Comparison of ENCODE assay signal across 21 mouse cellular contexts in the genomic region with DNA sequence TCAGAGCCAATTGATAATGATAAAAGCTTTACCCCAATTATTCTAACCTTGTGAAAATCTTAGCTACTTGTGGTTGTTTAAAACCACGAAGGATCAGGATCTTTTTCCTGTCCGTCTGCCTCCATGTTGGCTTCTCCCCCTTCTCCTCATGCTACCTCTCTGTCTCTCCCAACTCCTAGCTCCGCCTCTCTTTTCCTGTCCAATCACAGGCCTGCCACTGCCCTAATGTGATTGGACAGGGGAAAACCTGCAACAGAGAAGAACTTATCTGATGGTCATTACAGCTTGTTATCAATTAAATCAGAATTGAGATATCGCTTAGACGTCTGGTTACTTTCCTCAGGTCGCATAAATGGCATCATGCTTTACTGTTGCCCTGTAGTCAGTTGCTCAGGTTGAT. TPM values are rescaled to one million over a fixed set of nuclear protein-coding genes. Genes with fewer than 3 reads are reported as not detected.
A peak's percentile ranks its signal among the peaks of the same experiment; 100 is the strongest.
DNase-seq lines count a peak whose midpoint lies in the region; ATAC-seq and TF ChIP-seq lines count a peak whose summit lies in the region.
"Had no signal": no experiment of that assay in that cellular context is flagged by ENCODE, and none has a peak within 500 bp of the region (broad histone marks: within the 10 kb centered on the region; RNA-seq: fewer than 3 reads in every experiment).

No protein-coding gene starts in this region.

- no peaks in the 10 kb centered on the region for H3K9me3 ChIP-seq in E14TG2a.4 (ENCODE audit: low read length)
- H3K9me3 ChIP-seq in liver, embryonic 12.5 days (replicated peaks): no peaks in the 10 kb centered on the region
- H3K9me3 ChIP-seq in forebrain, embryonic 14.5 days (replicated peaks; ENCODE audit: control insufficient read depth, low read length): no peaks in the 10 kb centered on the region
- H3K9me3 ChIP-seq: embryonic facial prominence, embryonic 10.5 days; embryonic facial prominence, embryonic 12.5 days; forebrain, embryonic 13.5 days; G1E had no signal

- no peak overlapping the region for H3K27ac ChIP-seq in liver, embryonic 12.5 days
- no peak overlapping the region for H3K27ac ChIP-seq in forebrain, embryonic 14.5 days (ENCODE audit: low read depth, low read length)
- H3K27ac ChIP-seq: embryonic facial prominence, embryonic 10.5 days; embryonic facial prominence, embryonic 12.5 days; forebrain, embryonic 13.5 days had no signal

- peaks cover 3% of the 10 kb centered on the region for H3K4me1 ChIP-seq in E14TG2a.4 (replicated peaks; ENCODE audit: low read depth, low read length)
- H3K4me1 ChIP-seq in liver, embryonic 12.5 days: peaks cover 12% of the 10 kb centered on the region
- H3K4me1 ChIP-seq in forebrain, embryonic 14.5 days (ENCODE audit: control insufficient read depth, insufficient read depth, low read length): no peaks in the 10 kb centered on the region
- H3K4me1 ChIP-seq: embryonic facial prominence, embryonic 12.5 days had no signal

- H3K9ac ChIP-seq in liver, embryonic 12.5 days: no peak overlapping the region
- H3K9ac ChIP-seq in forebrain, embryonic 14.5 days (ENCODE audit: low read length): no peak overlapping the region
- H3K9ac ChIP-seq: embryonic facial prominence, embryonic 12.5 days; forebrain, embryonic 13.5 days had no signal

- no peak for ATAC-seq in granulocyte monocyte progenitor cell, adult 5-6 weeks (replicated peaks; ENCODE audit: poor library complexity, severe bottlenecking)
- ATAC-seq in liver, embryonic 12.5 days: no peak
- no peak for ATAC-seq in forebrain, embryonic 14.5 days
- ATAC-seq: activated CD4-positive, CD25-positive, alpha-beta regulatory T cell, adult 4 months; forebrain, embryonic 13.5 days; forebrain, embryonic 16.5 days; Patski had no signal

- H3K36me3 ChIP-seq in E14TG2a.4 (ENCODE audit: insufficient read depth, low read length): no peaks in the 10 kb centered on the region
- no peaks in the 10 kb centered on the region for H3K36me3 ChIP-seq in liver, embryonic 12.5 days
- no peaks in the 10 kb centered on the region for H3K36me3 ChIP-seq in forebrain, embryonic 14.5 days (ENCODE audit: control insufficient read depth, insufficient read depth, low read length)
- H3K36me3 ChIP-seq: embryonic facial prominence, embryonic 10.5 days; embryonic facial prominence, embryonic 12.5 days had no signal

- peak; percentile 46 for DNase-seq in ES-CJ7 (ENCODE audit: low read depth, low spot score)
- DNase-seq in R1 (ENCODE audit: low read depth, low spot score): peak; percentile 89
- no peak for DNase-seq in forebrain, embryonic 14.5 days (ENCODE audit: low spot score)
- DNase-seq: adrenal gland, adult 8-10 months; adrenal gland, postnatal 14 days; adrenal gland, postnatal 36 days; cerebellum, adult 11-12 months; cerebellum, adult 2 months; cerebellum, adult 9-10 months; cerebellum, postnatal 10 days; cerebellum, postnatal 25 days had no signal

- WGBS in liver, embryonic 12.5 days (ENCODE audit: insufficient replicate concordance): 79% methylated on average over 6 of the region's 6 CpGs
- whole genome bisulfite sequencing in forebrain, embryonic 14.5 days: 89% methylated on average over 6 of the region's 6 CpGs

- peak overlapping the region; percentile 56 for H3K4me3 ChIP-seq in E14TG2a.4 (replicated peaks; ENCODE audit: low read length)
- no peak overlapping the region for H3K4me3 ChIP-seq in liver, embryonic 12.5 days
- no peak overlapping the region for H3K4me3 ChIP-seq in forebrain, embryonic 14.5 days (ENCODE audit: low read depth, low read length)
- H3K4me3 ChIP-seq: embryonic facial prominence, embryonic 10.5 days; embryonic facial prominence, embryonic 12.5 days; forebrain, embryonic 13.5 days had no signal

- no peak overlapping the region for H3K4me2 ChIP-seq in liver, embryonic 12.5 days
- H3K4me2 ChIP-seq in forebrain, embryonic 14.5 days (ENCODE audit: low read length): no peak overlapping the region
- H3K4me2 ChIP-seq: embryonic facial prominence, embryonic 12.5 days; forebrain, embryonic 13.5 days had no signal

- no peaks in the 10 kb centered on the region for H3K27me3 ChIP-seq in E14TG2a.4 (ENCODE audit: insufficient read depth, low read length)
- no peaks in the 10 kb centered on the region for H3K27me3 ChIP-seq in liver, embryonic 12.5 days (replicated peaks)
- H3K27me3 ChIP-seq in forebrain, embryonic 14.5 days (replicated peaks; ENCODE audit: control insufficient read depth, insufficient read depth, low read length): no peaks in the 10 kb centered on the region
- H3K27me3 ChIP-seq: embryonic facial prominence, embryonic 12.5 days; forebrain, embryonic 13.5 days; Patski had no signal

- TF ChIP-seq CTCF in E14TG2a.4 (conservative IDR thresholded peaks at IDR 0.05; ENCODE audit: low read length): no peak

RNA-seq across cellular contexts. Expression of a gene that starts 21.9 kb away (rescaled TPM):
- total RNA-seq in granulocyte monocyte progenitor cell, adult 5-6 weeks (2014; fragmentation: Nextera tagmentation): 30.5 and 48.2 TPM in 2 replicates
- 22.9 and 28.3 TPM in 2 replicates for total RNA-seq in granulocyte monocyte progenitor cell, adult 5-6 weeks (2017)
- polyA plus RNA-seq in liver, embryonic 12.5 days (2016; fragmentation: Nextera tagmentation; extraction: Ambion mirVana): 19.5 and 19.9 TPM in 2 replicates
- 6.5 and 8.8 TPM in 2 replicates for polyA plus RNA-seq in forebrain, embryonic 14.5 days (2014; fragmentation: Nextera tagmentation; extraction: Ambion mirVana)

RNA-seq across cellular contexts. Expression of a gene that starts 33.6 kb away (rescaled TPM):
- 277 and 290 TPM in 2 replicates for total RNA-seq in granulocyte monocyte progenitor cell, adult 5-6 weeks (2014; fragmentation: Nextera tagmentation)
- 52.9 and 57.3 TPM in 2 replicates for total RNA-seq in granulocyte monocyte progenitor cell, adult 5-6 weeks (2017)
- 61.3 and 63.3 TPM in 2 replicates for polyA plus RNA-seq in liver, embryonic 12.5 days (2016; fragmentation: Nextera tagmentation; extraction: Ambion mirVana)
- 22.0 and 24.8 TPM in 2 replicates for polyA plus RNA-seq in forebrain, embryonic 14.5 days (2014; fragmentation: Nextera tagmentation; extraction: Ambion mirVana)
